Mouse (Mus musculus): ENCODE measurements around the gene Zfp512.

- TF ChIP-seq CTCF (conservative IDR thresholded peaks at IDR 0.05; ENCODE audit: insufficient read depth, insufficient read length, low read depth, low read length) (no peak), POLR2A (IDR thresholded peaks at IDR 0.05; ENCODE audit: low read depth, low read length) (no peak)
Observed at GRCm38 (mm10) chr5:31452886-31453410, 717 bp downstream of the Zfp512 start.

Data from kidney, adult 2 months (tissue).